Mouse (Mus musculus) limb, embryonic 11.5 days (tissue): ENCODE measurements around the gene E030018B13Rik. TPM values are rescaled to one million over a fixed set of nuclear protein-coding genes. Genes with fewer than 3 reads are reported as not detected.

ENCODE experiments used
- ATAC-seq: fragments of 200-750 bp; cut with Nextera tagmentation; 2 replicates; pipeline ENCODE4 v1.8.0; 2017; ENCODE audit warnings: low read depth; ENCODE audit not compliant: insufficient number of reproducible peaks, low FRiP score, low TSS enrichment
- DNase-seq: peaks from one replicate; pipeline ENCODE4 v3.0.0-alpha.2; 2015; ENCODE audit warnings: low spot score
- H3K27ac ChIP-seq: fragments of 300-500 bp; sonication (generic); replicated peaks from 2 replicates; pipeline ENCODE4 v1.5.1; 2014; ENCODE audit warnings: low read depth, mild to moderate bottlenecking, low read length
- H3K27me3 ChIP-seq: fragments of 300-500 bp; sonication (generic); 2 replicates; pipeline ENCODE4 v1.6.1; 2014; ENCODE audit warnings: mild to moderate bottlenecking, low read length, mixed read lengths; ENCODE audit not compliant: control insufficient read depth, insufficient read depth
- H3K36me3 ChIP-seq: fragments of 300-500 bp; sonication (generic); 2 replicates; pipeline ENCODE4 v1.6.1; 2014; ENCODE audit warnings: mild to moderate bottlenecking, low read length, moderate library complexity, mixed read lengths; ENCODE audit not compliant: control insufficient read depth, insufficient read depth
- H3K4me1 ChIP-seq: fragments of 300-500 bp; sonication (generic); 2 replicates; pipeline ENCODE4 v1.6.1; 2014; ENCODE audit warnings: low read length, mixed read lengths; ENCODE audit not compliant: control insufficient read depth, insufficient read depth
- H3K4me2 ChIP-seq: fragments of 300-500 bp; sonication (generic); 2 replicates; pipeline ENCODE4 v1.6.1; 2014; ENCODE audit warnings: low read depth, mild to moderate bottlenecking, moderate library complexity; ENCODE audit not compliant: severe bottlenecking
- H3K4me3 ChIP-seq: fragments of 300-500 bp; sonication (generic); 2 replicates; pipeline ENCODE4 v1.5.1; 2014; ENCODE audit warnings: low read depth, low read length
- H3K9ac ChIP-seq: fragments of 300-500 bp; sonication (generic); 2 replicates; pipeline ENCODE4 v1.6.1; 2014; ENCODE audit warnings: mild to moderate bottlenecking, low read length
- H3K9me3 ChIP-seq: fragments of 300-500 bp; sonication (generic); 2 replicates; pipeline ENCODE4 v1.6.1; 2016; ENCODE audit warnings: low read length; ENCODE audit not compliant: control insufficient read depth
- WGBS: fragments of 180-500 bp; shearing (Covaris S2); extraction: QIAGEN DNeasy Blood & Tissue Kit; methylation state at CpG from one replicate; pipeline ENCODE4 v1.1.7; 2014; 5-methylcytosine and 5-hydroxymethylcytosine counted together
- polyA plus RNA-seq: library from polyadenylated mRNA; unstranded; fragments of >200 nt; fragmentation: Nextera tagmentation; extraction: Ambion mirVana; gene quantifications from 2 replicates; pipeline ENCODE4 v1.2.1, GENCODE M21; 2014

Gene E030018B13Rik
- polyA plus RNA-seq, 1 experiment from 2014 or later = not detected

DNA sequence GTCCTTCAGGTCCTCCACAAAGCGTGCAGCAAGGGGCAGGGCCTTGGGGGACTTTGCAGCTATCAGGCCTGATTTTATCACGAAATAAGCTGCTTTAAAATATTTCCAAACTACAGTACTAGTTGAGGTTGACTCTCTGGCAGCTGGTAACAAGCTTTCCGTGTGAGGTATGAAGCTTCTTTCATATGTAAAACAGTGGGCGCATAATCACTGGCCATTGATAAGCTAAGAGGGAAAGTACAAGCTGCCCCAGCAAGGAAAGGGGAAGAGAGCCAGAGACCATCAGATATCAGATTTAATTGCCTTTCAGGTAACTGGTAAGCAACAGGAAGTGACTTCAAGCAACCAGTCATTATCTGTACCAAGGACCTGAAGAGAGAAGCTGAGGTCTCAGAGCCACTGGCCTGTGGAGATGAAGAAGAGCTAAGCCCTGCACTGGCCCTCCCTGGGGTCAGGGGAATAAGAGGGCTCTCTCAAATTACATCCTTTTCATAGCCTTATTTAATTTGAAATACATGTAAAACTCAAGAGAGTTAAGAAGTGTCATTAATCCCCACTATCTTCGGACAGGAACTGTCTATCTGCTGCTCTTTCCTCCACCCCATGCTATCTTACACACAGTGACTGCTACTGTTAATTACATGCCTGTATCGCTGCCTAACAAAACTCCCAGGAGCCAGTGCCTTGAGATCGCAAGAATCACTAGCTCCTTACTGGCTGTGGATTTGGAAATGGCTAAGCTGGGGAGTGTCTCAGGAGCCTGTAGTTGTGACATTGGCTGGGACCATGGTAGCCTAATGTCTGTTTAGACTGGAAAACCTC lies 35.6 kb downstream of the E030018B13Rik start:
- Histone ChIP-seq H3K27me3 (no peaks in the 10 kb centered on the region), H3K36me3 (no peaks in the 10 kb centered on the region), H3K27ac (no peak overlapping the region), H3K9me3 (no peaks in the 10 kb centered on the region), H3K4me2 (no peak overlapping the region), H3K4me3 (no peak overlapping the region), H3K9ac (no peak overlapping the region), H3K4me1 (no peaks in the 10 kb centered on the region)
- DNase-seq (no peak), ATAC-seq (no peak)
- whole genome bisulfite sequencing = 65% methylated on average over 7 of the region's 7 CpGs

DNA sequence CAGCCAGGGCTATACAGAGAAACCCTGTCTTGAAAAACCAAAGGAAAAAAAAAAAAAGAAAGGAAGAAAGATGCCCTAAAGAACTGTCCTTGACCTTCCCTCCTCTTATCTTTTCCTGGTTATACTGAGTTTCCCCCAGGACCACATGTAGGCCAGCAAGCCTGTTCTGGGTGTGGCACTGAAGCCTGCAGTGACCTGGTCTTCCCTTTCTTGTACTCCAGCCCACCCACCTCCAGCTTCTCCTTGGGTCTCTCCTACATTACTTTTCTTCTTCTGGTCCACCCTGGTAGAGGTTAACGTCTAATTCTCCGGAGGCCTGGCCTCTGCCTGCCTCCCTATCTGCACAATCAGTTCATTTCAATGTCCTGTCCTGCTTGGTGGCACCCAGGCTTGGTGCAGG lies 38.8 kb downstream of the E030018B13Rik start:
- no peaks in the 10 kb centered on the region for H3K4me1 ChIP-seq
- WGBS = 89% methylated on average over 2 of the region's 2 CpGs
- H3K9ac ChIP-seq = no peak overlapping the region
- ATAC-seq (no peak), DNase-seq (no peak)
- H3K4me2 ChIP-seq = no peak overlapping the region
- H3K36me3 ChIP-seq = no peaks in the 10 kb centered on the region
- no peaks in the 10 kb centered on the region for H3K9me3 ChIP-seq
- no peak overlapping the region for H3K4me3 ChIP-seq
- H3K27me3 ChIP-seq = no peaks in the 10 kb centered on the region
- no peak overlapping the region for H3K27ac ChIP-seq

DNA sequence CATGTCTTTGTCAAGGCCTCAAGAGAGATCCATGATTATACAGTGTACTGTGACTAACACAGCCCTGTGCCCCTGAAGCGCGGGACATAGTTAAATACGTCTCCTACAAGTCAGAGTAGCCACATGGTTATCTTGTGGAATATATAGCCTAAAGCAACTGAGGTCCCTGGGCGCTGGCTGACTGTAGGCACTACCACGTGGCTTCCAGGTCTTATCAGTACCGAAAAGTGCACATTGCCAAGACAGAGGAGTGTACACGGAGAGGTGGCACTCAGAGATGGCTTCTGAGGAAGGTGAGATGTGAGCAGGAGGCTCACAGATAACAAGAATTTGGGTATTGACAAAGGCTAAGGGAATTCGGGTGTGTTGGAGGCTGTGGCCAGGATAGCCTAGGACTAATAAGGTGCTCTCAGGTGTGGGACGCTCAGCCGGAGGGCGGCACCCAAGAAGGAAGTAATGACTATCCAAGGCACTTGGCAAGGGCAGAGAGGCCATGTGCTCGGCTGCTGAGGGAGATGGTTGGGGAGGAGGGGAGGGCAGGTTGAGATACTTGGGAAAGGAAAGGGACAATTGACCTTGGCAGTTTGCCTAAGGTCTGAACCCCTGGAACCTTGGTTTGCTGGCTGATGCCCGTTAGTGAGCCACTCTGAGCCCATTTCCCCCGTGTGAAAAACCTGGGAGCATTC lies 39.6 kb downstream of the E030018B13Rik start:
- Histone ChIP-seq H3K4me3 (no peak overlapping the region), H3K27ac (no peak overlapping the region)
- no peak for DNase-seq

DNA sequence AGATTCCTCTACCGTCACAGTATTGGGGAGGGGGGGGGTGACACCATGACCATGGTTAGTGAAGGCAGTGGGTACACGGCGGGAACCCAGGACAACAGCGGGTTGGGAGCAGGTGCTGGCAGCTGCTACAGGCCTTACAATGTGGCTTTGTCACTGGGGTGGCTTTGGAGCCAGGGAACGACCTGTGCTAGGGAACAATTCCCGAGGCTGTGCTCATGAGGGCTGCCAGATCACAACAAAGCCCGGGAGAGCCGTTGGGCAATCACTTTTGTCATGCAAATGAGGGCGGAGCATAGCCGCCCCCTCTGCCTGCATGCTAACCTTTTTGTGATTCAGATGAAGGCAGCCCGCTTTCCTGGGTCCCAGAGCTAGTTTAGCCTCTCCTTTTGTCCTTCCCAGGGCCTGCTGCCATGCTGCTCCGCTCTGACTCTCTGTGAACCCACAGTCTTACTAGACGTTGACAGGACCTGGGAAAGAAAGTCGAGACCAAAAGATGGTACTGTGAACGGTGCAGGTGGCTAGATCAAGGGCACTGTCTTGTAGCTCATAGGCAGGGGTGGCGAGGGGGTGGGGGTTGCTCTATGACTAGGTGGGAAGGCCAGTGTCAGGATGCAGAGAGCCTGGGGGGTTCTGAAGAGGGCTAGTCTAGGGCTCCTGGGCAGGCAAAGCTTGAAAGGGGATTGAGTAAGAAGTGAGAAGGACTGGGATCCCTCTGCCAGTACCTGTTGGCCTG lies 40.5 kb downstream of the E030018B13Rik start:
- no peak overlapping the region for H3K4me3 ChIP-seq

More for the DNA sequence above, 39.6 kb downstream of the E030018B13Rik start:
- no peaks in the 10 kb centered on the region for H3K4me1 ChIP-seq
- 76% methylated on average over 14 of the region's 14 CpGs for WGBS
- no peak overlapping the region for H3K4me2 ChIP-seq
- ATAC-seq = no peak
- H3K27me3 ChIP-seq = no peaks in the 10 kb centered on the region
- no peak overlapping the region for H3K9ac ChIP-seq
- H3K9me3 ChIP-seq = no peaks in the 10 kb centered on the region
- no peaks in the 10 kb centered on the region for H3K36me3 ChIP-seq

DNA sequence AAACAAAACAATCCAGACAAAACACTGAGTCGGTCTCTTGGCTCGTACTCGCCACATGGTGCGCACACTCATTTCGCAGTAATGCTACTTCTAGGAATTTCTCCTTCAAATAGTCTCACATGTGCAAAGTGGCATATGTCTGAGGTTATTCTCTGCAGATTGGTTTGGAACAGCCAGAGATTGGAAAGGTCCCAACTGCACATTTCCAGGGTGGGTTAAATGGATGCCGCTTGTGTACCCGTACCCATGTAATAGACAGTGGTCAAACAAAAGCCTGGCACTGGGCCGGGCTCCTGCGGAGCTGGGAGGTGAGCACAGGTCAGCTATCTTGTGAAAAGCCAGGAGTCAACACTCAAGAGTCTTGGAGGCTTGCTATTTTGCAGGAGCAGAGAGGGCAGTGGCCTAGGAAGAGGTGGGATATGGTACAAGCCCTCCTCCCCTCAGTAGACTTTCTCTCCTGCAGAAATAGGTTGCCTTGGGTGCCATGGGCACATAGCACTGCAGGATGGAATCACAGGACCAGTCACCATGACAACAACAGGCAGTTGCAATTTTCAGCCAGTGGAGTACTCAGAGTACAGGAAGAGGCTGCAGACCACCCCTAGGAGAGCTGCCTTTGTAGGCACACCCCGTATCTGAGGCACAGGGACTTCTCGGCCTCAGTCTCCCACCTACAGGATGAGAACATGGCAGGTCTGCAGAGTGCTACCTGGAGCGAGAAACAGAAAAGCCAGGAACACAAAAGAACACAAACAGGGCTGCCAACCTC lies 41.4 kb downstream of the E030018B13Rik start:
- Histone ChIP-seq H3K27ac (no peak overlapping the region), H3K27me3 (no peaks in the 10 kb centered on the region), H3K4me3 (no peak overlapping the region), H3K9ac (no peak overlapping the region), H3K4me2 (no peak overlapping the region), H3K4me1 (no peaks in the 10 kb centered on the region), H3K36me3 (no peaks in the 10 kb centered on the region), H3K9me3 (no peaks in the 10 kb centered on the region)
- ATAC-seq (no peak), DNase-seq (no peak)
- WGBS = 88% methylated on average over 12 of the region's 12 CpGs

More for the DNA sequence above, 40.5 kb downstream of the E030018B13Rik start:
- ATAC-seq (no peak), DNase-seq (no peak)
- Histone ChIP-seq H3K4me2 (no peak overlapping the region), H3K4me1 (no peaks in the 10 kb centered on the region), H3K36me3 (no peaks in the 10 kb centered on the region), H3K27ac (no peak overlapping the region), H3K9me3 (no peaks in the 10 kb centered on the region), H3K27me3 (no peaks in the 10 kb centered on the region), H3K9ac (no peak overlapping the region)
- 19% methylated on average over 16 of the region's 16 CpGs for WGBS

DNA sequence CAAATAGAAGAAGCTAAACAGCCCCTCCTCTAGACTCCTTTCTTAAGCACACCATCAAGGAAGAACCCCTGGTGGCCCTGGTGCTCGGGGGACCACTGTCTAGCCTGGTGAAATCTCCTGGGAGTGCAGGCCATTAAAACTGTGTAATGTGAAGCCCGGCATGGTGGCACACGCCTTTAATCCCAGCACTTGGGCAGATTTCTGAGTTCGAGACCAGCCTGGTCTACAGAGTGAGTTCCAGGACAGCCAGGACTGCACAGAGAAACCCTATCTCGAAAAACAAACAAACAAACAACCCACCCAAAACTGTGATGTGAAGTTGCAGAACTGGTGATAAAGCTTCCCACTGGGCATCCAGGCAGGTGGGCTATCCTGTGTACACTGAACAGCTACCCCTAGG lies 47.0 kb downstream of the E030018B13Rik start:
- H3K9ac ChIP-seq = no peak overlapping the region
- ATAC-seq (no peak), DNase-seq (no peak)
- no peaks in the 10 kb centered on the region for H3K4me1 ChIP-seq
- H3K27me3 ChIP-seq = no peaks in the 10 kb centered on the region
- WGBS = 73% methylated on average over 5 of the region's 5 CpGs
- H3K27ac ChIP-seq = no peak overlapping the region
- H3K9me3 ChIP-seq = no peaks in the 10 kb centered on the region
- no peak overlapping the region for H3K4me3 ChIP-seq
- no peak overlapping the region for H3K4me2 ChIP-seq
- H3K36me3 ChIP-seq = no peaks in the 10 kb centered on the region

DNA sequence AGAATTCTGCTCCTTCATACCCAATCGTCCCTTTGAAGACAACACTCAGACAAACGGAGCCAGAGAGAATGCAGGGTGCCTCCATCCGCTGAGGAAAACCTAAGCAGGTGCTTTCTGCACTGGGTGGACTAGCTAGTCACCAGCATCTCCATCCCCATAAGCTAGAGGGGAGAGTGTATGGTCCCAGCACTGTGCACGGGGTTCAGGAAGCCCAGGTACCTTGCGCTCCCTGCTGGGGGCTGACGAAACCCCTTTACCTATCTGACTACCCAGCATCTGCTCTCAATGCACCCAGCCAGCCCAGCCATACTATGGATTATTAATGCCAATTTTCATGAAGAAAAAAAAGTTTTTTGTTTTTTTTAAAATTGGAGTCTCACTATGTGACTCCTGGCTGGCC lies 47.5 kb downstream of the E030018B13Rik start:
- no peaks in the 10 kb centered on the region for H3K36me3 ChIP-seq
- H3K4me3 ChIP-seq = no peak overlapping the region
- no peak overlapping the region for H3K4me2 ChIP-seq
- no peak overlapping the region for H3K27ac ChIP-seq
- H3K27me3 ChIP-seq = no peaks in the 10 kb centered on the region
- no peaks in the 10 kb centered on the region for H3K9me3 ChIP-seq
- no peak for DNase-seq
- WGBS = 75% methylated on average over 6 of the region's 6 CpGs
- no peaks in the 10 kb centered on the region for H3K4me1 ChIP-seq
- no peak overlapping the region for H3K9ac ChIP-seq
- peak; percentile 47; the same call in 1 of the 2 replicates for ATAC-seq

DNA sequence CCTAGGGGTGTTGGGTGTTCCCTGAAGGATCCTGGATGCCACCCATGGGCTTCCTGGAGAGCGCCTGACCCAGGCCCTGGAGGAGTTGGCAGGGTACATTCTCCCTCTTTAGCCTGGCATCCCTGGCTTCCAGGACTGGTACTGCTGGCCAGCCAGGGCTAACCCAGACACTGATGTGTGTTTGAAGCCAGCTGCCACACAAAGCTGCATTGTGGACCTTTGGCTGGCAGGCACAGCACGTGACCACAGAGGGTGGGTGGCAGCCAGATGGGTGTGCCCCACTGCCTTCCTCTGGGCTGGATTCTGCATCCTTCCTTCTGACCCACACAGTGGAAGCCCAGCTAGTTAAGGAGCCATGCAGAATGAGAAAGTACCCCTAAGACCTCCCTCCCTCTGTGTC lies 48.5 kb downstream of the E030018B13Rik start:
- H3K27me3 ChIP-seq = no peaks in the 10 kb centered on the region
- no peak for ATAC-seq
- no peak overlapping the region for H3K4me2 ChIP-seq
- no peaks in the 10 kb centered on the region for H3K4me1 ChIP-seq
- H3K9ac ChIP-seq = no peak overlapping the region
- no peak overlapping the region for H3K27ac ChIP-seq
- 86% methylated on average over 2 of the region's 2 CpGs for WGBS
- H3K36me3 ChIP-seq = no peaks in the 10 kb centered on the region
- H3K4me3 ChIP-seq = no peak overlapping the region
- DNase-seq = no peak
- H3K9me3 ChIP-seq = no peaks in the 10 kb centered on the region
